Mouse (Mus musculus) kidney, postnatal 14 days (tissue): ENCODE data around the gene Il17re.

ENCODE experiments used
- DNase-seq: peaks from one replicate; pipeline ENCODE4 v3.0.0; 2022; ENCODE audit warnings: mixed read lengths

Gene Il17re

GRCm38 (mm10) chr6:113492101-113492864 is 34.0 kb downstream of the Il17re start:
- no peak for DNase-seq

GRCm38 (mm10) chr6:113494258-113494788 is 36.0 kb downstream of the Il17re start:
- peak; percentile 86 for DNase-seq

- no peak for DNase-seq
These were observed 36.9 kb downstream of the Il17re start for GRCm38 (mm10) chr6:113495071-113495675.

GRCm38 (mm10) chr6:113499346-113499745 is 41.1 kb downstream of the Il17re start:
- DNase-seq = no peak

GRCm38 (mm10) chr6:113501388-113502084 is 43.3 kb downstream of the Il17re start, which contains the start of gene Prrt3:
Prrt3 (minus strand) TSS chr6:113501931.
- no peak for DNase-seq

GRCm38 (mm10) chr6:113502801-113503200 is 44.5 kb downstream of the Il17re start:
- DNase-seq = no peak

GRCm38 (mm10) chr6:113505689-113506088 is 47.4 kb downstream of the Il17re start:
- DNase-seq = no peak

- no peak for DNase-seq
These were observed 48.8 kb downstream of the Il17re start for GRCm38 (mm10) chr6:113507130-113507529.

- DNase-seq = no peak
These were observed 50.1 kb downstream of the Il17re start for GRCm38 (mm10) chr6:113508272-113508946.

- no peak for DNase-seq
These were observed 50.6 kb downstream of the Il17re start for GRCm38 (mm10) chr6:113508947-113509280.

- no peak for DNase-seq
These were observed 55.7 kb downstream of the Il17re start for GRCm38 (mm10) chr6:113513944-113514343.

- no peak for DNase-seq
These were observed 56.3 kb downstream of the Il17re start for GRCm38 (mm10) chr6:113514600-113514999.

- DNase-seq = no peak
These were observed 59.3 kb downstream of the Il17re start for GRCm38 (mm10) chr6:113517434-113518080.
